In the genomic region with DNA sequence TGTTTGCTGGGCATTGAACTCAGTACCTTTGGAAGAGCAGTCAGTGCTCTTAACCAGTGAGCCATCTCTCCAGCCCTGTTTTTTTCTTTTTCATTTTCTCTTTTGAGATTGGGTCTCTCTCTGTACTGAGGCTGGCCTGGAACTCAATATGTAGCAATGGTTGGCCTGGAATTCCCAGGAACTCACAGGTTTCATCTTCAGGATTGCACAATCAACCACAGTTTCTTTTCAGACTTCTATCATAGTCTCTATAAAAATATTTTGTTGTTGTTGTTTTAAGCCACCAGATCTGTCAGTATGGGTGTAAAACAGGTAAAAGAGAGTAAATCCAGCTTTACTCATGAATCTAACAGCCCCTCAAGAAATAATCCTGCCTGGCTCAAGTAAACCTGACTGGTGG, we compare ENCODE assay signal across 27 mouse cellular contexts. TPM values are rescaled to one million over a fixed set of nuclear protein-coding genes. Genes with fewer than 3 reads are reported as not detected.
DNase-seq lines count a peak whose midpoint lies in the region; ATAC-seq and TF ChIP-seq lines count a peak whose summit lies in the region.
"Had no signal": no experiment of that assay in that cellular context is flagged by ENCODE, and none has a peak within 500 bp of the region (broad histone marks: within the 10 kb centered on the region; RNA-seq: fewer than 3 reads in every experiment).

No protein-coding gene starts in this region.

- no peaks in the 10 kb centered on the region for H3K4me1 ChIP-seq in hindbrain, embryonic 13.5 days (replicated peaks)
- H3K4me1 ChIP-seq in forebrain, embryonic 14.5 days (ENCODE audit: control insufficient read depth, insufficient read depth, low read length), result no peaks in the 10 kb centered on the region
- H3K4me1 ChIP-seq: embryonic facial prominence, embryonic 10.5 days; embryonic facial prominence, embryonic 13.5 days; forebrain, embryonic 13.5 days; heart, embryonic 12.5 days; heart, embryonic 15.5 days; hindbrain, embryonic 15.5 days; intestine, embryonic 15.5 days had no signal

- H3ac ChIP-seq in C2C12 (ENCODE audit: control insufficient read depth, insufficient read length, low read depth), result no peak overlapping the region

- no peak overlapping the region for H3K27ac ChIP-seq in hindbrain, embryonic 13.5 days
- no peak overlapping the region for H3K27ac ChIP-seq in forebrain, embryonic 14.5 days (ENCODE audit: low read depth, low read length)
- H3K27ac ChIP-seq: embryonic facial prominence, embryonic 10.5 days; embryonic facial prominence, embryonic 13.5 days; forebrain, embryonic 10.5 days; forebrain, embryonic 13.5 days; heart, embryonic 15.5 days; hindbrain, embryonic 15.5 days; intestine, embryonic 15.5 days had no signal

- TF ChIP-seq CTCF in C2C12 (IDR thresholded peaks at IDR 0.05; ENCODE audit: control insufficient read depth, insufficient read depth, insufficient read length), result no peak

- H3K9ac ChIP-seq in hindbrain, embryonic 13.5 days, result no peak overlapping the region
- H3K9ac ChIP-seq in forebrain, embryonic 14.5 days (ENCODE audit: low read length), result no peak overlapping the region
- H3K9ac ChIP-seq: embryonic facial prominence, embryonic 13.5 days; forebrain, embryonic 13.5 days; heart, embryonic 12.5 days; heart, embryonic 15.5 days; hindbrain, embryonic 15.5 days; intestine, embryonic 15.5 days had no signal

- H3K4me3 ChIP-seq in C2C12 (ENCODE audit: insufficient read depth, poor library complexity, severe bottlenecking), result no peak overlapping the region
- H3K4me3 ChIP-seq in hindbrain, embryonic 13.5 days, result no peak overlapping the region
- no peak overlapping the region for H3K4me3 ChIP-seq in forebrain, embryonic 14.5 days (ENCODE audit: low read depth, low read length)
- H3K4me3 ChIP-seq: embryonic facial prominence, embryonic 10.5 days; embryonic facial prominence, embryonic 13.5 days; forebrain, embryonic 10.5 days; forebrain, embryonic 13.5 days; heart, embryonic 12.5 days; heart, embryonic 15.5 days; hindbrain, embryonic 15.5 days; intestine, embryonic 15.5 days had no signal

- H3K79me3 ChIP-seq in C2C12 (ENCODE audit: low read depth), result no peaks in the 10 kb centered on the region

- H3K27me3 ChIP-seq in C2C12 (ENCODE audit: control insufficient read depth, insufficient read depth, insufficient read length), result no peaks in the 10 kb centered on the region
- H3K27me3 ChIP-seq in hindbrain, embryonic 13.5 days, result no peaks in the 10 kb centered on the region
- no peaks in the 10 kb centered on the region for H3K27me3 ChIP-seq in forebrain, embryonic 14.5 days (replicated peaks; ENCODE audit: control insufficient read depth, insufficient read depth, low read length)
- H3K27me3 ChIP-seq: embryonic facial prominence, embryonic 13.5 days; forebrain, embryonic 13.5 days; heart, embryonic 12.5 days; heart, embryonic 15.5 days; hindbrain, embryonic 15.5 days; intestine, embryonic 15.5 days had no signal

- ATAC-seq in hindbrain, embryonic 13.5 days (ENCODE audit: low FRiP score), result no peak
- no peak for ATAC-seq in forebrain, embryonic 14.5 days
- ATAC-seq in erythroblast, adult 5-6 weeks (replicated peaks; ENCODE audit: low FRiP score, poor library complexity, severe bottlenecking), result no peak
- ATAC-seq: forebrain, embryonic 13.5 days; intestine, embryonic 15.5 days had no signal

- H3K79me2 ChIP-seq in C2C12 (ENCODE audit: control insufficient read depth, insufficient read depth), result no peaks in the 10 kb centered on the region

- no peaks in the 10 kb centered on the region for H3K9me3 ChIP-seq in hindbrain, embryonic 13.5 days
- no peaks in the 10 kb centered on the region for H3K9me3 ChIP-seq in forebrain, embryonic 14.5 days (replicated peaks; ENCODE audit: control insufficient read depth, low read length)
- H3K9me3 ChIP-seq: embryonic facial prominence, embryonic 10.5 days; embryonic facial prominence, embryonic 13.5 days; forebrain, embryonic 10.5 days; forebrain, embryonic 13.5 days; heart, embryonic 12.5 days; heart, embryonic 15.5 days; hindbrain, embryonic 15.5 days; intestine, embryonic 15.5 days had no signal

- H3K4me2 ChIP-seq in hindbrain, embryonic 13.5 days, result no peak overlapping the region
- H3K4me2 ChIP-seq in forebrain, embryonic 14.5 days (ENCODE audit: low read length), result no peak overlapping the region
- H3K4me2 ChIP-seq: embryonic facial prominence, embryonic 13.5 days; forebrain, embryonic 13.5 days; heart, embryonic 12.5 days; heart, embryonic 15.5 days; hindbrain, embryonic 15.5 days; intestine, embryonic 15.5 days had no signal

- H3K36me3 ChIP-seq in C2C12 (ENCODE audit: control insufficient read depth, insufficient read depth), result no peaks in the 10 kb centered on the region
- H3K36me3 ChIP-seq in hindbrain, embryonic 13.5 days, result no peaks in the 10 kb centered on the region
- no peaks in the 10 kb centered on the region for H3K36me3 ChIP-seq in forebrain, embryonic 14.5 days (ENCODE audit: control insufficient read depth, insufficient read depth, low read length)
- H3K36me3 ChIP-seq: embryonic facial prominence, embryonic 10.5 days; embryonic facial prominence, embryonic 13.5 days; forebrain, embryonic 10.5 days; heart, embryonic 12.5 days; heart, embryonic 15.5 days; hindbrain, embryonic 15.5 days; intestine, embryonic 15.5 days had no signal

- peak; percentile 34 for DNase-seq in 3T3-L1 (ENCODE audit: low read depth, low spot score)
- peak; percentile 16 for DNase-seq in NIH3T3 (ENCODE audit: low read depth)
- DNase-seq in forebrain, embryonic 14.5 days (ENCODE audit: low spot score), result no peak
- DNase-seq: adrenal gland, adult 2 months; adrenal gland, postnatal 14 days; cerebellum, adult 11-12 months; cerebellum, adult 8-10 months; cerebellum, postnatal 10 days; cerebellum, postnatal 36 days; embryo, embryonic 11 days; gastrocnemius, postnatal 14 days; heart, adult 18-20 months; heart, postnatal 10 days; heart, postnatal 4 days; kidney, adult 11 months; kidney, adult 8-10 months had no signal

TF ChIP-seq in C2C12, 6 proteins besides CTCF, POLR2A, EP300 and RAD21:
- TF ChIP-seq USF1 (IDR thresholded peaks at IDR 0.05; ENCODE audit: low read depth), result no peak
- no peak for TF ChIP-seq MAX (IDR thresholded peaks at IDR 0.05)
- TF ChIP-seq MYOD1 (IDR thresholded peaks at IDR 0.05; ENCODE audit: control insufficient read depth, insufficient read length, low read depth), result no peak
- TF ChIP-seq CEBPB (IDR thresholded peaks at IDR 0.05; ENCODE audit: low read depth), result peak; percentile 70
- TF ChIP-seq FOSL1 (IDR thresholded peaks at IDR 0.05; ENCODE audit: insufficient read depth, low read length, poor library complexity, severe bottlenecking), result no peak
- no peak for TF ChIP-seq MYOG (IDR thresholded peaks at IDR 0.05; ENCODE audit: control insufficient read depth, extremely low read depth, insufficient read length)
TF ChIP-seq in C2C12: peak in this region for 1.

RNA-seq across cellular contexts. Expression of a gene that starts 11.3 kb away (rescaled TPM):
- polyA plus RNA-seq in C2C12 (2012; fragmentation: generic; extraction: Trizol), result 12.2 TPM
- 4.2 and 4.7 TPM in 2 replicates for polyA plus RNA-seq in hindbrain, embryonic 13.5 days (2015; fragmentation: Nextera tagmentation; extraction: Ambion mirVana)
- polyA plus RNA-seq in forebrain, embryonic 14.5 days (2014; fragmentation: Nextera tagmentation; extraction: Ambion mirVana), result 2.5 and 3.2 TPM in 2 replicates
- total RNA-seq in erythroblast, adult 5-6 weeks (2015; ENCODE audit: low replicate concordance), result 1.7 and 3.7 TPM in 2 replicates
- 0.34 TPM in 1 of 2 replicates, not detected in the other for total RNA-seq in erythroblast, adult 5-6 weeks (2017; ENCODE audit: low replicate concordance)

RNA-seq across cellular contexts. Expression of a gene that starts 24.9 kb away (rescaled TPM):
- polyA plus RNA-seq in C2C12 (2012; fragmentation: generic; extraction: Trizol), result 16.7 TPM
- polyA plus RNA-seq in hindbrain, embryonic 13.5 days (2015; fragmentation: Nextera tagmentation; extraction: Ambion mirVana), result 0.76 and 1.2 TPM in 2 replicates
- polyA plus RNA-seq in forebrain, embryonic 14.5 days (2014; fragmentation: Nextera tagmentation; extraction: Ambion mirVana), result 0.24 and 0.56 TPM in 2 replicates
- total RNA-seq in erythroblast, adult 5-6 weeks (2015; ENCODE audit: low replicate concordance), result 3.3 and 4.0 TPM in 2 replicates
- total RNA-seq in erythroblast, adult 5-6 weeks (2017; ENCODE audit: low replicate concordance), result 0.28 TPM in 1 of 2 replicates, not detected in the other

RNA-seq across cellular contexts. Expression of a gene that starts 32.3 kb away (rescaled TPM):
- polyA plus RNA-seq in C2C12 (2012; fragmentation: generic; extraction: Trizol), result 0.04 TPM
- polyA plus RNA-seq in hindbrain, embryonic 13.5 days (2015; fragmentation: Nextera tagmentation; extraction: Ambion mirVana), result 0.28 and 0.36 TPM in 2 replicates
- 0.10 TPM in 1 of 2 replicates, not detected in the other for polyA plus RNA-seq in forebrain, embryonic 14.5 days (2014; fragmentation: Nextera tagmentation; extraction: Ambion mirVana)
- 3.5 and 5.2 TPM in 2 replicates for total RNA-seq in erythroblast, adult 5-6 weeks (2015; ENCODE audit: low replicate concordance)
- total RNA-seq in erythroblast, adult 5-6 weeks (2017; ENCODE audit: low replicate concordance), result 4.2 and 4.4 TPM in 2 replicates
